Mouse (Mus musculus) thymus, adult 2 months (tissue): ENCODE measurements around the gene Kmt2d.

Source experiments
- CTCF ChIP-seq: fragments of 200-500 bp; IDR thresholded peaks from 2 replicates; pipeline ENCODE4 v1.5.1; 2012; ENCODE audit warnings: mild to moderate bottlenecking, control low read depth, low read length, moderate library complexity, borderline replicate concordance; ENCODE audit not compliant: control insufficient read depth, poor library complexity, insufficient read depth; ENCODE audit errors: extremely low read depth
- POLR2A ChIP-seq: fragments of 200-500 bp; IDR thresholded peaks from 2 replicates; pipeline ENCODE4 v1.6.1; 2012; ENCODE audit warnings: mild to moderate bottlenecking, low read length, control low read depth, moderate library complexity; ENCODE audit not compliant: control insufficient read depth, poor library complexity, insufficient read depth; ENCODE audit errors: extremely low read depth

GRCm38 (mm10) chr15:98787930-98788329 is 83.1 kb downstream of the Kmt2d start:
- TF ChIP-seq CTCF (no peak), POLR2A (no peak)
